Mouse (Mus musculus): ENCODE measurements around the gene Zbtb40. TPM values are rescaled to one million over a fixed set of nuclear protein-coding genes. Genes with fewer than 3 reads are reported as not detected.

The Zbtb40 gene
- polyA plus RNA-seq, 1 experiment from 2014 or later = 6.6 TPM

GRCm38 (mm10) chr4:137031319-137031718 is 17.3 kb downstream of the Zbtb40 start:
- Histone ChIP-seq H3K4me1 (0 out of 2 replicates have a peak, but pooled peaks cover 15% of the 10 kb centered on the region), H3K4me2 (no peak overlapping the region), H3K4me3 (replicated peaks) (no peak overlapping the region), H3K27me3 (peaks cover 9% of the 10 kb centered on the region; the same call in 1 of the 2 replicates), H3K27ac (no peak overlapping the region), H3K9ac (no peak overlapping the region), H3K9me3 (no peaks in the 10 kb centered on the region), H3K36me3 (replicated peaks) (no peaks in the 10 kb centered on the region)
- WGBS = 94% methylated on average over 7 of the region's 7 CpGs
- ATAC-seq (ENCODE audit: low FRiP score) = no peak

- H3K27me3 ChIP-seq = peaks cover 9% of the 10 kb centered on the region; the same call in 1 of the 2 replicates
- H3K9ac ChIP-seq = no peak overlapping the region
- H3K4me1 ChIP-seq = 0 out of 2 replicates have a peak, but pooled peaks cover 15% of the 10 kb centered on the region
- no peaks in the 10 kb centered on the region for H3K36me3 ChIP-seq (replicated peaks)
- no peak overlapping the region for H3K27ac ChIP-seq
- no peak overlapping the region for H3K4me3 ChIP-seq (replicated peaks)
- no peaks in the 10 kb centered on the region for H3K9me3 ChIP-seq
- H3K4me2 ChIP-seq = no peak overlapping the region
- ATAC-seq (ENCODE audit: low FRiP score) = no peak
- WGBS = 81% methylated on average over 8 of the region's 8 CpGs
Observed at GRCm38 (mm10) chr4:137029348-137029747, 19.3 kb downstream of the Zbtb40 start.

GRCm38 (mm10) chr4:137027051-137027450 is 21.6 kb downstream of the Zbtb40 start:
- Histone ChIP-seq H3K4me2 (no peak overlapping the region), H3K4me1 (peaks cover 10% of the 10 kb centered on the region; the same call in 1 of the 2 replicates), H3K27ac (no peak overlapping the region), H3K9ac (no peak overlapping the region), H3K4me3 (replicated peaks) (no peak overlapping the region), H3K36me3 (replicated peaks) (no peaks in the 10 kb centered on the region), H3K9me3 (no peaks in the 10 kb centered on the region), H3K27me3 (peaks cover 9% of the 10 kb centered on the region; the same call in 1 of the 2 replicates)
- WGBS = 46% methylated on average over 5 of the region's 5 CpGs
- no peak for ATAC-seq (ENCODE audit: low FRiP score)

- ATAC-seq (ENCODE audit: low FRiP score) = no peak
Observed at GRCm38 (mm10) chr4:137025570-137025969, 23.0 kb downstream of the Zbtb40 start.

GRCm38 (mm10) chr4:137025133-137025532 is 23.5 kb downstream of the Zbtb40 start:
- no peak overlapping the region for H3K4me2 ChIP-seq
- H3K27ac ChIP-seq = no peak overlapping the region
- H3K4me3 ChIP-seq (replicated peaks) = no peak overlapping the region
- H3K27me3 ChIP-seq = no peaks in the 10 kb centered on the region; the same call in 1 of the 2 replicates
- peaks cover 14% of the 10 kb centered on the region; the same call in 1 of the 2 replicates for H3K4me1 ChIP-seq
- 75% methylated on average over 2 of the region's 2 CpGs for WGBS
- ATAC-seq (ENCODE audit: low FRiP score) = no peak
- no peaks in the 10 kb centered on the region for H3K9me3 ChIP-seq
- H3K9ac ChIP-seq = no peak overlapping the region
- no peaks in the 10 kb centered on the region for H3K36me3 ChIP-seq (replicated peaks)

More at GRCm38 (mm10) chr4:137025570-137025969, 23.0 kb downstream of the Zbtb40 start:
- Histone ChIP-seq H3K4me2 (no peak overlapping the region), H3K36me3 (replicated peaks) (no peaks in the 10 kb centered on the region), H3K9ac (no peak overlapping the region), H3K27me3 (no peaks in the 10 kb centered on the region; the same call in 1 of the 2 replicates), H3K4me1 (peaks cover 10% of the 10 kb centered on the region; the same call in 1 of the 2 replicates), H3K9me3 (no peaks in the 10 kb centered on the region), H3K27ac (no peak overlapping the region), H3K4me3 (replicated peaks) (no peak overlapping the region)
- WGBS = 73% methylated on average over 6 of the region's 6 CpGs

- no peaks in the 10 kb centered on the region for H3K9me3 ChIP-seq
- peaks cover 15% of the 10 kb centered on the region for H3K36me3 ChIP-seq (replicated peaks)
- H3K27me3 ChIP-seq = no peaks in the 10 kb centered on the region; the same call in 1 of the 2 replicates
- ATAC-seq (ENCODE audit: low FRiP score) = no peak
- H3K9ac ChIP-seq = no peak overlapping the region
- H3K27ac ChIP-seq = no peak overlapping the region
- no peak overlapping the region for H3K4me2 ChIP-seq
- H3K4me3 ChIP-seq (replicated peaks) = no peak overlapping the region
- H3K4me1 ChIP-seq = peaks cover 11% of the 10 kb centered on the region; the same call in 1 of the 2 replicates
- 31% methylated on average over 3 of the region's 3 CpGs for WGBS
Observed at GRCm38 (mm10) chr4:137020065-137020464, 28.5 kb downstream of the Zbtb40 start.

- H3K4me2 ChIP-seq = no peak overlapping the region
- WGBS = 30% methylated on average over 8 of the region's 8 CpGs
- no peak; the same call in 1 of the 2 replicates for ATAC-seq (ENCODE audit: low FRiP score)
- H3K36me3 ChIP-seq (replicated peaks) = peaks cover 15% of the 10 kb centered on the region
- no peak overlapping the region for H3K9ac ChIP-seq
- no peaks in the 10 kb centered on the region for H3K27me3 ChIP-seq
- H3K27ac ChIP-seq = peak overlapping the region; percentile 46
- H3K9me3 ChIP-seq = no peaks in the 10 kb centered on the region
- no peak overlapping the region for H3K4me3 ChIP-seq (replicated peaks)
- H3K4me1 ChIP-seq = peaks cover 11% of the 10 kb centered on the region; the same call in 1 of the 2 replicates
Observed at GRCm38 (mm10) chr4:137015934-137016333, 32.7 kb downstream of the Zbtb40 start.

GRCm38 (mm10) chr4:137015476-137015856 is 33.1 kb downstream of the Zbtb40 start:
- H3K27ac ChIP-seq = 0 out of 2 replicates have a peak overlapping the region, but pooled peaks have one; percentile 14
- H3K4me1 ChIP-seq = peaks cover 10% of the 10 kb centered on the region; the same call in 1 of the 2 replicates
- no peak overlapping the region for H3K9ac ChIP-seq
- peaks cover 15% of the 10 kb centered on the region for H3K36me3 ChIP-seq (replicated peaks)
- no peak overlapping the region for H3K4me2 ChIP-seq
- no peak overlapping the region for H3K4me3 ChIP-seq (replicated peaks)
- no peaks in the 10 kb centered on the region for H3K9me3 ChIP-seq
- WGBS = 66% methylated on average over 6 of the region's 6 CpGs
- no peaks in the 10 kb centered on the region for H3K27me3 ChIP-seq
- no peak for ATAC-seq (ENCODE audit: low FRiP score)

GRCm38 (mm10) chr4:137014654-137015475 is 33.7 kb downstream of the Zbtb40 start:
- Histone ChIP-seq H3K4me3 (replicated peaks) (no peak overlapping the region), H3K9me3 (no peaks in the 10 kb centered on the region), H3K27ac (0 out of 2 replicates have a peak overlapping the region, but pooled peaks have one; percentile 14), H3K9ac (no peak overlapping the region), H3K27me3 (no peaks in the 10 kb centered on the region), H3K36me3 (replicated peaks) (peaks cover 15% of the 10 kb centered on the region), H3K4me2 (no peak overlapping the region), H3K4me1 (peaks cover 4% of the 10 kb centered on the region; the same call in 1 of the 2 replicates)
- ATAC-seq (ENCODE audit: low FRiP score) = no peak
- 88% methylated on average over 18 of the region's 18 CpGs for WGBS

GRCm38 (mm10) chr4:137014124-137014523 is 34.5 kb downstream of the Zbtb40 start:
- no peak overlapping the region for H3K4me3 ChIP-seq (replicated peaks)
- H3K9me3 ChIP-seq = no peaks in the 10 kb centered on the region
- peaks cover 15% of the 10 kb centered on the region for H3K36me3 ChIP-seq (replicated peaks)
- ATAC-seq (ENCODE audit: low FRiP score) = no peak
- H3K9ac ChIP-seq = no peak overlapping the region
- 0 out of 2 replicates have a peak, but pooled peaks cover 4% of the 10 kb centered on the region for H3K4me1 ChIP-seq
- no peaks in the 10 kb centered on the region for H3K27me3 ChIP-seq
- 94% methylated on average over 8 of the region's 8 CpGs for WGBS
- H3K27ac ChIP-seq = no peak overlapping the region
- H3K4me2 ChIP-seq = no peak overlapping the region

GRCm38 (mm10) chr4:137006966-137007365 is 41.6 kb downstream of the Zbtb40 start:
- WGBS = 76% methylated on average over 8 of the region's 8 CpGs
- H3K4me2 ChIP-seq = no peak overlapping the region
- no peaks in the 10 kb centered on the region for H3K9me3 ChIP-seq
- no peak overlapping the region for H3K4me3 ChIP-seq (replicated peaks)
- H3K27ac ChIP-seq = no peak overlapping the region
- no peaks in the 10 kb centered on the region for H3K27me3 ChIP-seq
- ATAC-seq (ENCODE audit: low FRiP score) = no peak
- peaks cover 5% of the 10 kb centered on the region; the same call in 1 of the 2 replicates for H3K4me1 ChIP-seq
- H3K36me3 ChIP-seq (replicated peaks) = no peaks in the 10 kb centered on the region
- no peak overlapping the region for H3K9ac ChIP-seq

- Histone ChIP-seq H3K4me1 (peaks cover 2% of the 10 kb centered on the region; the same call in 1 of the 2 replicates), H3K9me3 (no peaks in the 10 kb centered on the region), H3K4me3 (replicated peaks) (no peak overlapping the region), H3K27me3 (no peaks in the 10 kb centered on the region), H3K36me3 (replicated peaks) (peaks cover 22% of the 10 kb centered on the region), H3K4me2 (no peak overlapping the region), H3K27ac (no peak overlapping the region), H3K9ac (no peak overlapping the region)
- WGBS = 90% methylated on average over 3 of the region's 3 CpGs
- no peak for ATAC-seq (ENCODE audit: low FRiP score)
Observed at GRCm38 (mm10) chr4:137001825-137002224, 46.8 kb downstream of the Zbtb40 start.

All from forebrain, embryonic 12.5 days (tissue).